Mouse (Mus musculus) hindbrain, embryonic 11.5 days (tissue): ENCODE data around the gene Clic6. TPM values are rescaled to one million over a fixed set of nuclear protein-coding genes. Genes with fewer than 3 reads are reported as not detected.

Source experiments
- ATAC-seq: fragments of 200-750 bp; cut with Nextera tagmentation; 2 replicates; pipeline ENCODE4 v1.8.0; 2017; ENCODE audit warnings: mild to moderate bottlenecking, moderate TSS enrichment, moderate library complexity; ENCODE audit not compliant: low FRiP score
- DNase-seq: peaks from one replicate; pipeline ENCODE4 v3.0.0-alpha.2; 2015; ENCODE audit warnings: low spot score
- H3K27ac ChIP-seq: fragments of 300-500 bp; sonication (generic); 2 replicates; pipeline ENCODE4 v1.5.1; 2014; ENCODE audit warnings: mild to moderate bottlenecking, low read depth, low read length
- H3K27me3 ChIP-seq: fragments of 300-500 bp; sonication (generic); 2 replicates; pipeline ENCODE4 v1.6.1; 2014; ENCODE audit warnings: mild to moderate bottlenecking, low read length, moderate library complexity, mixed read lengths; ENCODE audit not compliant: control insufficient read depth, insufficient read depth
- H3K36me3 ChIP-seq: fragments of 300-500 bp; sonication (generic); 2 replicates; pipeline ENCODE4 v1.6.1; 2014; ENCODE audit warnings: mild to moderate bottlenecking, low read length, moderate library complexity, mixed read lengths; ENCODE audit not compliant: control insufficient read depth, insufficient read depth
- H3K4me1 ChIP-seq: fragments of 300-500 bp; sonication (generic); replicated peaks from 2 replicates; pipeline ENCODE4 v1.6.1; 2014; ENCODE audit warnings: low read length, mixed read lengths; ENCODE audit not compliant: control insufficient read depth, insufficient read depth
- H3K4me2 ChIP-seq: fragments of 300-500 bp; sonication (generic); replicated peaks from 2 replicates; pipeline ENCODE4 v1.6.1; 2014; ENCODE audit warnings: mild to moderate bottlenecking, low read depth, low read length
- H3K4me3 ChIP-seq: fragments of 300-500 bp; sonication (generic); 2 replicates; pipeline ENCODE4 v1.5.1; 2014; ENCODE audit warnings: low read depth, low read length
- H3K9ac ChIP-seq: fragments of 300-500 bp; sonication (generic); 2 replicates; pipeline ENCODE4 v1.6.1; 2014; ENCODE audit warnings: low read depth, low read length
- H3K9me3 ChIP-seq: fragments of 300-500 bp; sonication (generic); 2 replicates; pipeline ENCODE4 v1.6.1; 2016; ENCODE audit warnings: low read length; ENCODE audit not compliant: control insufficient read depth
- WGBS: fragments of 180-500 bp; shearing (Covaris S2); extraction: QIAGEN DNeasy Blood & Tissue Kit; methylation state at CpG from one replicate; pipeline ENCODE4 v1.1.7; 2014; 5-methylcytosine and 5-hydroxymethylcytosine counted together
- polyA plus RNA-seq: library from polyadenylated mRNA; unstranded; fragments of >200 nt; fragmentation: Nextera tagmentation; extraction: Ambion mirVana; gene quantifications from 2 replicates; pipeline ENCODE4 v1.2.1, GENCODE M21; 2014

Clic6 gene
- polyA plus RNA-seq, 1 experiment from 2014 or later: 3.4 TPM

DNA sequence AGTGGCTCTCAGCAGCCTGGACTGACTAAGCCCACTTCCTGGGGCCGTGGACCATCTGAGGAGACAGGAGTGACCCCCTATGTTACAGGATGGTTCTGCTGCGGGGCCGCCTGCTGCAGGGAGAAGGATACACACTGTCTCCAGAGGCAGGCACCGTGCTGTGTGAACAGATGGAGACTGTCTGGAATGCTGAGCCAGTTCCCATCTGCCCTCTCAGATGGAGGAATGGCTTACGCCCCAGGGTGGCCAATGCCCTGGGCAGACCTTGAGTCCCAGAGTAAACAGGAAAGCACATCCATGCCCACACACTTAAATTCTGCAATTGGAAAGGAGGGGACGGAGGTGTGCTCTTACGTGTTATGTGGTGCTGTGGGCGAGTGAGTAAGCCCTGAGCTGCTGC lies 35.2 kb upstream of the Clic6 start:
- H3K9me3 ChIP-seq: no peaks in the 10 kb centered on the region
- H3K4me3 ChIP-seq: no peak overlapping the region
- H3K36me3 ChIP-seq: no peaks in the 10 kb centered on the region
- ATAC-seq: no peak
- no peaks in the 10 kb centered on the region; the same call in 1 of the 2 replicates for H3K4me1 ChIP-seq
- WGBS: 86% methylated on average over 8 of the region's 8 CpGs
- H3K27ac ChIP-seq: no peak overlapping the region
- no peaks in the 10 kb centered on the region for H3K27me3 ChIP-seq
- no peak overlapping the region for H3K9ac ChIP-seq
- no peak for DNase-seq
- no peak overlapping the region for H3K4me2 ChIP-seq

DNA sequence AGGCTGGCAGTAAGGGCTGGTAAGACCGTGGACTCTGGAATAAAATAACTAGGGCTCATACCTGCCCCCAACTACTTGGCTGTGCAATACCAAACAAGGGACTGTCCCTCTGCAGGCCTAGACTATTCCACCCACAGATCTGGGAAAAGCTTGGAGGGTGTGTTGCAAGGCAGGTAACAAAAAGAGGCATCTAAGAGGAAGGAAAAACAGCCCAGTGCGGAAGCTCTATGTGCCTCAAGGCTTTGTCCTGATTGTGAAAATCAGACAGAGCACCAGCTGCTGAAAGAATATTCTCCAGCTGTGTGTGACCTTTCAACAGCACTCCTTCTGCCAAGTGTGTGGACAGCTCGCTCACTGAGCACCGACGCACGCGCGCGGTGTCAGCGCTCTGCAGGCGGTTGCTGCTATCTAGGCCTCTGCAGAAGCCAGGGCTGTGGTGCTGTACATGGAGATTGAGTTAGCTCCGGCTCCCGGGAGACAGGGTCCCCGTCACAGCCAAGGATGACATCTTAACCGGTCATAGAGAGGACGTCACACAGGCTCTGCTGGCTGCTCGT lies 33.9 kb upstream of the Clic6 start:
- Histone ChIP-seq H3K36me3 (no peaks in the 10 kb centered on the region), H3K9me3 (no peaks in the 10 kb centered on the region), H3K4me2 (no peak overlapping the region), H3K27ac (no peak overlapping the region), H3K4me3 (no peak overlapping the region), H3K27me3 (no peaks in the 10 kb centered on the region), H3K4me1 (no peaks in the 10 kb centered on the region; the same call in 1 of the 2 replicates), H3K9ac (no peak overlapping the region)
- WGBS: 89% methylated on average over 17 of the region's 17 CpGs
- DNase-seq (no peak), ATAC-seq (no peak)

DNA sequence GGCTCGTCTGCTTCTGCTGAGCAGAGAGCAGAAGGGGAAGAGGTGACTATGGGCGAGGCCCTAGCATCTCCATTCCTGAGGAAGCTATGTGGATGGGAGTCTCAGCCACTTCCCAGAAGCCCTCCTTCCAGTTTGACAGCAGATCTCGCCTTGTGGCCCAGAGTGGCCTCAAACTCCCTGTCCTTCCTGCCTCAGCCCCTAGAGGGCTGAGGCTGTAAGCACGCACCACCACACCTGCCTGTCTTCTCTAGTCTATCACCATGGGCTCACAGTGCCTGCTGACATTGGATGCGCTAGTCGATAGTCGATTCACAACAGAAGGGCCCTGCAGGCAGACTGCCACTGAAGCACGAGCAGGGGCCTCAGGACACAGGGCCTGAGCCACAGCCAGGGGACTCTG lies 32.9 kb upstream of the Clic6 start:
- DNase-seq (no peak), ATAC-seq (no peak)
- WGBS: 57% methylated on average over 8 of the region's 8 CpGs
- Histone ChIP-seq H3K9ac (no peak overlapping the region), H3K4me1 (no peaks in the 10 kb centered on the region; the same call in 1 of the 2 replicates), H3K9me3 (no peaks in the 10 kb centered on the region), H3K27me3 (no peaks in the 10 kb centered on the region), H3K36me3 (no peaks in the 10 kb centered on the region), H3K27ac (no peak overlapping the region), H3K4me3 (no peak overlapping the region), H3K4me2 (no peak overlapping the region)

DNA sequence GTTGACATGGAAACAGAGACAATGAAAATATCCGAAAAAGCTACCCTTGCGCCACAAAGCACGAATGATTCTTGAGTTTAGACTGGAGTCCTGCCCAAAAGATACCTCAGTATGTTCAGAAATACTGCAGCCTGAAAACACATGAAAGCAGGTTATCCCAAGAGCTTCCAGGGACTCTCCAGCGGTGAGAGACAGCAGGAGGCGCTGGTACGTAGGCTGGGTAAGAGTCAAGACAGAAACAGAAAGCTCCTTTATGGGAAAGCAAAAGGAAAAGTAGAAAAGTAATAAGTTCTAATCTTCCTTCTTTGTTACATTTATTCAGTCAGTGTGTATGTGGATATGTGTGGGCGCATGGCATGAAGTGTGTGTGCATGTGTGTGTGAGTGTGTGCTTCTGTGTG lies 31.5 kb upstream of the Clic6 start:
- Histone ChIP-seq H3K27ac (no peak overlapping the region), H3K9me3 (no peaks in the 10 kb centered on the region), H3K36me3 (no peaks in the 10 kb centered on the region), H3K4me2 (no peak overlapping the region), H3K27me3 (no peaks in the 10 kb centered on the region), H3K4me1 (no peaks in the 10 kb centered on the region; the same call in 1 of the 2 replicates), H3K4me3 (no peak overlapping the region), H3K9ac (no peak overlapping the region)
- ATAC-seq (no peak), DNase-seq (no peak)
- 91% methylated on average over 7 of the region's 7 CpGs for WGBS

DNA sequence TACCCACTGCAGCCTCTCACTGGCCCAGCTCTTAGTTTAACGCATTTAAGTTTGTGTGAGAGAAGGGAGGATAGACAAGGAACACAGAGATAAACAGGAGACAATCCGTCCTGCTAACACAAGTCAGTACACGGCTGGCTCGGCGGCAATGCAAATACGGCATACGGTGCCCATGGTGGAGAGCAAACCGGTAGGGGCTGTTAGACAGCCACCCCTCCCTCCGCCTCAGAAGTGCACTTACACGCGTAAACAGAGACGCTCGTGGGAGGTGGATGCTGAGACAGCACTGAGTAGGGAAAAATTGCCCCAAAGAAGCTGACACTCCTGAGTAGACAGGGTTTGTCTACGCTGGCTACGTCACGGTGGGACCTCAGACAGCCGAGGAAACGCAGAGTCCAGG lies 31.0 kb upstream of the Clic6 start:
- DNase-seq: no peak
- H3K4me2 ChIP-seq: no peak overlapping the region
- no peak overlapping the region for H3K9ac ChIP-seq
- no peaks in the 10 kb centered on the region for H3K36me3 ChIP-seq
- H3K4me3 ChIP-seq: no peak overlapping the region
- no peak for ATAC-seq
- H3K4me1 ChIP-seq: no peaks in the 10 kb centered on the region; the same call in 1 of the 2 replicates
- no peaks in the 10 kb centered on the region for H3K9me3 ChIP-seq
- H3K27ac ChIP-seq: no peak overlapping the region
- H3K27me3 ChIP-seq: no peaks in the 10 kb centered on the region
- 93% methylated on average over 18 of the region's 18 CpGs for WGBS

DNA sequence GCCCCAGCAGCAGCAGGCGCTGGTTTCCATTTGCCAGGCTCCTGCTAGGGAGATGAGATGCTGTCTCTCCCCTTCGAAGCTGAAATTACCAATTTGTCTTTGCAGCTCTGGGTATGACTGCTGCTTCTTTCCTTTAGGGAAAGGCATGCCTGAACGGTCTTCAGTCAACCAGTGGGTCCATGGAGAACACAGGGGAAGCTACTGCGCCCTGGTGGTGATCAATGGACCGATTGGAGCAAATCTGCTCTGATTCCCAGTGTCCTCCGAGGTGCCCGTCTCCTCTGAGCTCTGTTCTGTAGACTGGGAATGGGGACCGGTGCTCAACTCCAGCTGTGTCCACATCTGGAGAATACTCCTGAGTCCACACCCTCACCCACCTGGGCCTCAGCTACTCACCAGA lies 30.0 kb upstream of the Clic6 start:
- DNase-seq: no peak
- Histone ChIP-seq H3K9ac (no peak overlapping the region), H3K4me3 (no peak overlapping the region), H3K9me3 (no peaks in the 10 kb centered on the region), H3K27ac (no peak overlapping the region), H3K4me2 (no peak overlapping the region), H3K4me1 (no peaks in the 10 kb centered on the region; the same call in 1 of the 2 replicates), H3K36me3 (no peaks in the 10 kb centered on the region), H3K27me3 (no peaks in the 10 kb centered on the region)
- ATAC-seq: no peak
- 72% methylated on average over 8 of the region's 8 CpGs for WGBS

DNA sequence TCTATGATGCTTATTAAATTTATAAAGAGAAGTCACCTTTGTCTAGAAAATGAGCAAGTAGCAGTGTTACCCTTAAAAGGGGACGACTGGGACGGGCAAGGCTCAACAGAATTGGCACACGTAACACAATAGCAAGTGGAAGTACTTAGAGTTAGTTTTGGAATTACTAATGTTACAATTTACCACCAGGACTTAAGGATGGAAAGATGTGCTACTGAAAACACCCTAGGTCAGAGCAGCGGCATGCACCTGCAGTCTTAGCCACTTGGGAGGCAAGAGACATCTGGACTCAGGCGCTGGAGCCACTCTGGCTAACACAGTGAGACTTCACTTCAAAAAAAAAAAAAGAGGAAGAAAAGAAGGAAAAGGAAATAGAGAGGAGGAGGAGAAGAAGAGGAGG lies 29.6 kb upstream of the Clic6 start:
- no peaks in the 10 kb centered on the region; the same call in 1 of the 2 replicates for H3K4me1 ChIP-seq
- no peak overlapping the region for H3K27ac ChIP-seq
- no peak overlapping the region for H3K4me2 ChIP-seq
- H3K9me3 ChIP-seq: no peaks in the 10 kb centered on the region
- DNase-seq (no peak), ATAC-seq (no peak)
- no peaks in the 10 kb centered on the region for H3K27me3 ChIP-seq
- no peak overlapping the region for H3K9ac ChIP-seq
- H3K36me3 ChIP-seq: no peaks in the 10 kb centered on the region
- 93% methylated on average over 5 of the region's 5 CpGs for WGBS
- H3K4me3 ChIP-seq: no peak overlapping the region

DNA sequence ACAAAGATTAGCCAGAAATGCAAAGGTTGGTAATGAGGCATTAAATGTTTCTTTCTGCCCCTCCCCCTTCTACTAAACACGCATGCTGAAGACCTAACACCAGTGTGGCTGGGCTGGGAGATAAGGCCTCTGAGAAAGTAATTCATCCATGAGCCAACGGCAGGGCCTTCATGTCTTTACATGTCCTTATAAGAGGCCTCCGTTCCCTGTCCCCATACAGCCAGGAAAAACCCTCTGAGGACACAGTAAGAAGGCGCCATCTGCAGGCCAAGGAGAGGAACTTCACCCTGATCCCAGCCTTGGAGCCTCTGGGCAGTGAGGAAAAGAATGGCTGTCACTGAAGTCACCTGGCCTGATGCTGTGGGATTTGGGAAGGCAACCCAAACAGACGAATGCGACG lies 27.9 kb upstream of the Clic6 start:
- Histone ChIP-seq H3K9ac (no peak overlapping the region), H3K4me1 (no peaks in the 10 kb centered on the region; the same call in 1 of the 2 replicates), H3K27ac (no peak overlapping the region), H3K27me3 (no peaks in the 10 kb centered on the region), H3K4me3 (no peak overlapping the region), H3K36me3 (no peaks in the 10 kb centered on the region), H3K9me3 (no peaks in the 10 kb centered on the region), H3K4me2 (no peak overlapping the region)
- DNase-seq: peak; percentile 86
- ATAC-seq: no peak
- 26% methylated on average over 7 of the region's 7 CpGs for WGBS

DNA sequence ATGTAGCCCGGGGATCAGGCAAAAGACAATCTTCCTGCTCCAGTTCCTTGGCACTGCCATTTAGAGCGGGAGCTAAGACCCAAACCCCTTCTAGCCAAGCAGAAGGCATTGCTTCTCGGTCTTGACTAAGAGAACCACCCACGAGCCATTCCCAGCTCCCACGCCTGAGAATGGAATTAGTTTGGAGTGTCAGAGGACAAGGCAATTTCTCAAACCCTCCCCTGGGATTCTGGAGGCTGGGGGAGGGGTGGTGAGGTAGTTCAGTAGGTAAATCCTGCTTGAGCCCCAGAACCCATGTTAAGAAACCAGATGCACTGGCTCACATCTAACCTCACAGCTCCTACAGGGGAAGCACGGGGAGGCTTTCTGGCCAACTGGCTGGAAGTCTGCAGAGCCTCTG lies 24.1 kb upstream of the Clic6 start:
- H3K9me3 ChIP-seq: no peaks in the 10 kb centered on the region
- no peak overlapping the region for H3K4me2 ChIP-seq
- H3K36me3 ChIP-seq: no peaks in the 10 kb centered on the region
- WGBS: 80% methylated on average over 6 of the region's 6 CpGs
- DNase-seq: no peak
- no peaks in the 10 kb centered on the region for H3K4me1 ChIP-seq
- H3K27ac ChIP-seq: no peak overlapping the region
- no peak for ATAC-seq
- H3K4me3 ChIP-seq: no peak overlapping the region
- no peaks in the 10 kb centered on the region for H3K27me3 ChIP-seq
- H3K9ac ChIP-seq: no peak overlapping the region
